Mouse (Mus musculus) heart, embryonic 11.5 days (tissue): ENCODE results near the gene St3gal2. TPM values are rescaled to one million over a fixed set of nuclear protein-coding genes. Genes with fewer than 3 reads are reported as not detected.

Experiments used
- ATAC-seq: fragments of 200-750 bp; cut with Nextera tagmentation; replicated peaks from 2 replicates; pipeline ENCODE4 v1.8.0; 2017; ENCODE audit warnings: moderate library complexity; ENCODE audit not compliant: insufficient number of reproducible peaks, low FRiP score, low TSS enrichment
- H3K27ac ChIP-seq: fragments of 300-500 bp; sonication (generic); 2 replicates; pipeline ENCODE4 v1.5.1; 2014; ENCODE audit warnings: mild to moderate bottlenecking, low read depth, low read length
- H3K27me3 ChIP-seq: fragments of 300-500 bp; sonication (generic); 2 replicates; pipeline ENCODE4 v1.6.1; 2014; ENCODE audit warnings: mild to moderate bottlenecking, low read length, mixed read lengths; ENCODE audit not compliant: control insufficient read depth, insufficient read depth
- H3K36me3 ChIP-seq: fragments of 300-500 bp; sonication (generic); 2 replicates; pipeline ENCODE4 v1.6.1; 2014; ENCODE audit warnings: mild to moderate bottlenecking, low read length, moderate library complexity, mixed read lengths; ENCODE audit not compliant: control insufficient read depth, insufficient read depth
- H3K4me1 ChIP-seq: fragments of 300-500 bp; sonication (generic); 2 replicates; pipeline ENCODE4 v1.6.1; 2014; ENCODE audit warnings: low read length; ENCODE audit not compliant: control insufficient read depth, insufficient read depth
- H3K4me2 ChIP-seq: fragments of 300-500 bp; sonication (generic); 2 replicates; pipeline ENCODE4 v1.6.1; 2014; ENCODE audit warnings: mild to moderate bottlenecking, moderate library complexity
- H3K4me3 ChIP-seq: fragments of 300-500 bp; sonication (generic); 2 replicates; pipeline ENCODE4 v1.5.1; 2014; ENCODE audit warnings: low read depth, low read length
- H3K9ac ChIP-seq: fragments of 300-500 bp; sonication (generic); 2 replicates; pipeline ENCODE4 v1.6.1; 2014; ENCODE audit warnings: mild to moderate bottlenecking, low read depth, low read length, moderate library complexity
- H3K9me3 ChIP-seq: fragments of 300-500 bp; sonication (generic); replicated peaks from 2 replicates; pipeline ENCODE4 v1.6.1; 2016; ENCODE audit warnings: low read length; ENCODE audit not compliant: control insufficient read depth
- WGBS: fragments of 180-500 bp; shearing (Covaris S2); extraction: QIAGEN DNeasy Blood & Tissue Kit; methylation state at CpG from one replicate; pipeline ENCODE4 v1.1.7; 2014; ENCODE audit not compliant: insufficient replicate concordance; 5-methylcytosine and 5-hydroxymethylcytosine counted together
- polyA plus RNA-seq: library from polyadenylated mRNA; unstranded; fragments of >200 nt; fragmentation: Nextera tagmentation; extraction: Ambion mirVana; gene quantifications from 2 replicates; pipeline ENCODE4 v1.2.1, GENCODE M21; 2014

The St3gal2 gene
- polyA plus RNA-seq, 1 experiment from 2014 or later, result 11.9 TPM

- no peak overlapping the region for H3K9ac ChIP-seq
- H3K4me2 ChIP-seq, result no peak overlapping the region
- 70% methylated on average over 8 of the region's 8 CpGs for WGBS
- H3K4me1 ChIP-seq, result peaks cover 24% of the 10 kb centered on the region
- no peaks in the 10 kb centered on the region for H3K27me3 ChIP-seq
- ATAC-seq, result no peak
- H3K9me3 ChIP-seq, result no peaks in the 10 kb centered on the region
- no peak overlapping the region for H3K4me3 ChIP-seq
- no peaks in the 10 kb centered on the region for H3K36me3 ChIP-seq
- H3K27ac ChIP-seq, result no peak overlapping the region
Observed at GRCm38 (mm10) chr8:110918460-110918859, 1.3 kb upstream of the St3gal2 start.

- peaks cover 24% of the 10 kb centered on the region for H3K4me1 ChIP-seq
- ATAC-seq, result peak; percentile 23
- no peaks in the 10 kb centered on the region for H3K27me3 ChIP-seq
- no peaks in the 10 kb centered on the region for H3K36me3 ChIP-seq
- peak overlapping the region; percentile 93 for H3K9ac ChIP-seq
- 2% methylated on average over 26 of the region's 37 CpGs for WGBS
- H3K4me2 ChIP-seq, result peak overlapping the region; percentile 97
- H3K27ac ChIP-seq, result peak overlapping the region; percentile 82
- H3K4me3 ChIP-seq, result peak overlapping the region; percentile 84
- H3K9me3 ChIP-seq, result no peaks in the 10 kb centered on the region
Observed at GRCm38 (mm10) chr8:110920032-110920772, 480 bp downstream of the St3gal2 start.

- H3K9ac ChIP-seq, result peak overlapping the region; percentile 93
- H3K4me3 ChIP-seq, result peak overlapping the region; percentile 84
- no peaks in the 10 kb centered on the region for H3K9me3 ChIP-seq
- WGBS, result 16% methylated on average over 3 of the region's 3 CpGs
- no peak for ATAC-seq
- peak overlapping the region; percentile 82 for H3K27ac ChIP-seq
- peak overlapping the region; percentile 97 for H3K4me2 ChIP-seq
- H3K36me3 ChIP-seq, result no peaks in the 10 kb centered on the region
- peaks cover 24% of the 10 kb centered on the region for H3K4me1 ChIP-seq
- H3K27me3 ChIP-seq, result no peaks in the 10 kb centered on the region
Observed at GRCm38 (mm10) chr8:110920773-110921277, 1.1 kb downstream of the St3gal2 start.

GRCm38 (mm10) chr8:110921492-110922230 is 1.9 kb downstream of the St3gal2 start:
- Histone ChIP-seq H3K4me3 (peak overlapping the region; percentile 84), H3K9ac (peak overlapping the region; percentile 93), H3K27ac (peak overlapping the region; percentile 82), H3K4me2 (peak overlapping the region; percentile 97), H3K27me3 (no peaks in the 10 kb centered on the region), H3K36me3 (no peaks in the 10 kb centered on the region), H3K9me3 (no peaks in the 10 kb centered on the region), H3K4me1 (peaks cover 28% of the 10 kb centered on the region)
- ATAC-seq, result no peak
- WGBS, result 24% methylated on average over 7 of the region's 7 CpGs

GRCm38 (mm10) chr8:110925691-110926140 is 6.0 kb downstream of the St3gal2 start:
- no peak for ATAC-seq
- no peak overlapping the region for H3K4me3 ChIP-seq
- no peak overlapping the region for H3K4me2 ChIP-seq
- peaks cover 41% of the 10 kb centered on the region for H3K4me1 ChIP-seq
- H3K9me3 ChIP-seq, result no peaks in the 10 kb centered on the region
- WGBS, result 73% methylated on average over 8 of the region's 8 CpGs
- H3K9ac ChIP-seq, result no peak overlapping the region
- H3K27ac ChIP-seq, result no peak overlapping the region
- H3K27me3 ChIP-seq, result no peaks in the 10 kb centered on the region
- H3K36me3 ChIP-seq, result no peaks in the 10 kb centered on the region

- no peak overlapping the region for H3K4me2 ChIP-seq
- H3K4me3 ChIP-seq, result no peak overlapping the region
- WGBS, result 59% methylated on average over 4 of the region's 5 CpGs
- H3K9me3 ChIP-seq, result no peaks in the 10 kb centered on the region
- H3K4me1 ChIP-seq, result peaks cover 41% of the 10 kb centered on the region
- no peak overlapping the region for H3K9ac ChIP-seq
- H3K36me3 ChIP-seq, result no peaks in the 10 kb centered on the region
- no peak overlapping the region for H3K27ac ChIP-seq
- no peak for ATAC-seq
- no peaks in the 10 kb centered on the region for H3K27me3 ChIP-seq
Observed at GRCm38 (mm10) chr8:110926690-110927089, 7.0 kb downstream of the St3gal2 start.

GRCm38 (mm10) chr8:110928435-110928834 is 8.7 kb downstream of the St3gal2 start:
- no peak for ATAC-seq
- peak overlapping the region; percentile 31; the same call in 1 of the 2 replicates for H3K27ac ChIP-seq
- no peaks in the 10 kb centered on the region for H3K9me3 ChIP-seq
- H3K4me3 ChIP-seq, result no peak overlapping the region
- no peak overlapping the region; the same call in 1 of the 2 replicates for H3K4me2 ChIP-seq
- no peak overlapping the region for H3K9ac ChIP-seq
- peaks cover 41% of the 10 kb centered on the region for H3K4me1 ChIP-seq
- whole genome bisulfite sequencing, result 67% methylated on average over 7 of the region's 7 CpGs
- H3K36me3 ChIP-seq, result no peaks in the 10 kb centered on the region
- no peaks in the 10 kb centered on the region for H3K27me3 ChIP-seq

GRCm38 (mm10) chr8:110929066-110929465 is 9.3 kb downstream of the St3gal2 start:
- no peaks in the 10 kb centered on the region for H3K9me3 ChIP-seq
- H3K4me2 ChIP-seq, result no peak overlapping the region

More at GRCm38 (mm10) chr8:110929066-110929465, 9.3 kb downstream of the St3gal2 start:
- no peaks in the 10 kb centered on the region for H3K27me3 ChIP-seq
- H3K36me3 ChIP-seq, result no peaks in the 10 kb centered on the region
- H3K27ac ChIP-seq, result no peak overlapping the region
- H3K4me1 ChIP-seq, result peaks cover 41% of the 10 kb centered on the region
- H3K4me3 ChIP-seq, result no peak overlapping the region
- no peak for ATAC-seq
- WGBS, result 45% methylated on average over 5 of the region's 5 CpGs
- no peak overlapping the region for H3K9ac ChIP-seq
